Mouse (Mus musculus) hematopoietic stem cell, adult 5-6 weeks (primary cell): ENCODE measurements around the gene Nkx1-2. TPM values are rescaled to one million over a fixed set of nuclear protein-coding genes. Genes with fewer than 3 reads are reported as not detected.

Experiments used
- ATAC-seq, 2 experiments: fragments of 125-278 bp in 1 of 2; replicated peaks in 1 of 2; 2 replicates each; pipeline ENCODE4 v1.8.0; 2016 to 2017; ENCODE audit warnings: inconsistent platforms in 2 of 2, mild to moderate bottlenecking in 2 of 2, moderate number of reproducible peaks in 2 of 2, low read depth in 1 of 2, moderate TSS enrichment in 1 of 2; ENCODE audit not compliant: low FRiP score in 2 of 2, poor library complexity in 2 of 2, severe bottlenecking in 2 of 2, insufficient read depth in 1 of 2, low TSS enrichment in 1 of 2
- total RNA-seq: library from RNA; stranded (forward); fragments of 172-1452, 232-1000 nt; gene quantifications from 2 replicates; pipeline ENCODE4 v1.2.3, GENCODE M21; 2017

The Nkx1-2 gene
- total RNA-seq, 1 experiment from 2014 or later, result not detected

- peak; percentile 91 to 92 for ATAC-seq
Measured at GRCm38 (mm10) chr7:132610468-132611318, 11.3 kb upstream of the Nkx1-2 start, which contains the start of gene Lhpp. Lhpp (plus strand) TSS chr7:132610638.

GRCm38 (mm10) chr7:132608316-132609020 lies 9.0 kb upstream of the Nkx1-2 start:
- no peak for ATAC-seq

DNA sequence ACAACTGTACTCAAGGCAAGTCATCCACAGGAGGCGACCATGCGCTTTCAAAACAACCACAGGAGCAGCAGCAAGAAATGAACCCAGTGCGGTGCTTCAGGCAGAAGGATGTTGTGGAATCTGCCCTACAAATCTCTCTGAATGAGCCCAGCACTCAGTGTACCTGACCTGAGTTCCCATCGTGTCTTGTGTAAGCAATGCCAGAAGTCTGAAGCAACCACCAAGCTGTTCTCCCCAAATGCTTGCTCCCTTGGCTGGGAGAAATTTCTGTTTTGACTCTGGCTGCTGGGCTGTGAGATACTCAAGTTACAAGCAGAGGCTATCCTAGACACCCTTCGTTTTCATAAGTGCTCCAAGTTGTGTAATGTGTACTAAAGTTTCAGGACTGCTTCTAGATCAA lies 6.3 kb upstream of the Nkx1-2 start:
- no peak for ATAC-seq

GRCm38 (mm10) chr7:132604720-132605119 lies 5.3 kb upstream of the Nkx1-2 start:
- no peak for ATAC-seq

GRCm38 (mm10) chr7:132600926-132601325 lies 1.5 kb upstream of the Nkx1-2 start:
- no peak for ATAC-seq

DNA sequence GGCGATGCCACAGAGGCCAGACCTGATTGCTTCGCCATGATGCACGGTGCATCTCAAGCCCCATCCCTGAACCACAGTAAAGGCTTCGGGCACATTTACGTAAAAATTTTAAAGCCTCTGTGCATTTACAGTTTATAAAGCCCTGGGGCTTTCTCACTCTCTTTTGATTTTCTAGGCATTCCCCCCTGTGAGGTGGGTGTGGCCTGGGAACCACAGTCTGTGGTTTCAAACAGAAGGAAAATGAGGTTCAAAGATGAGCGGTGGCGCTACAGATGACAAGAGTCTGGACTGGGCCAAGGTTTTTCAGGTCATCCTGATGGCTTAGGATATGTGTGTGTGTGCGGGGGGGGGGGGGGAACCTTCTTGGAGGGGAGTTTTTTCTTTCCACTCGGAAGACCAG lies 589 bp upstream of the Nkx1-2 start:
- ATAC-seq, result 0 out of 4 replicates have a peak, but pooled peaks have one; percentile 12 to 18

DNA sequence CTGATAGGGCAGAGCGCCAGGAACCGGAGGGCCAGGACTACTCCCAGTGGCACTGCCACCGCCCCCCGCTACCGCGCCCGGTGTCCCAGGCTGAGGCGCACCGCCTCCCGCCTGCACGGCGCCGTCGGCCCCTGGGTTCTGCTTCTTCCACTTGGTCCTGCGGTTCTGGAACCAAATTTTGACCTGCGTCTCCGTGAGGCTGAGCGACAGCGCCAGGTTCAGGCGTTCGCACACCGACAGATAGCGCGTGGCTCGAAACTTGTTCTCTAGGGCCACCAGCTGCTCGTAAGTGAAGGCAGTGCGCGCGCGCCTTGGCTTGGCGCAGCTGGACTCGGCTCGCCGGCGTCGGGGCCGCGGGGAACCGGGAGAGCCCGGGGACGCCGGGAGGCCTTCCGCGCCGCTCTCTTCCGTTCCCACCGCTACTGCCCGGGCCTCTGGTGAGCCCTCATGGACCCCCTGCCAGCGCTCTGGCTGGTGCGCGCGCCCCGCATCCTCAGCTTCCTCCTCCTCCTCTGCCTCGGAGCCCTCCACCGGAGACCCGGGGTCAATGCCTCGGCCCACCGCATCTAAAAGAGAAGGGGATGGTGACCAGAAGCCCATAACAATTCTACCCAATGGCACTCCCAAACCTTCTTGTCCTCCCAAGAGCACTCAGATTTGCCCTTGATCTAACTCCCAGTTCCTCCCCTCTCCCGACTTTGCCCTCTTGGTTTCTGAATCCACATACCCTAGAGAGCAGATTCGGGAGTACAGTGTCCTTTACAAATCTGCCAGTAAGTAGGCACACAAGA lies 2.0 kb downstream of the Nkx1-2 start:
- ATAC-seq, result peak in 1 of 2 experiments; percentile 43; a peak in 1 of 4 replicates

DNA sequence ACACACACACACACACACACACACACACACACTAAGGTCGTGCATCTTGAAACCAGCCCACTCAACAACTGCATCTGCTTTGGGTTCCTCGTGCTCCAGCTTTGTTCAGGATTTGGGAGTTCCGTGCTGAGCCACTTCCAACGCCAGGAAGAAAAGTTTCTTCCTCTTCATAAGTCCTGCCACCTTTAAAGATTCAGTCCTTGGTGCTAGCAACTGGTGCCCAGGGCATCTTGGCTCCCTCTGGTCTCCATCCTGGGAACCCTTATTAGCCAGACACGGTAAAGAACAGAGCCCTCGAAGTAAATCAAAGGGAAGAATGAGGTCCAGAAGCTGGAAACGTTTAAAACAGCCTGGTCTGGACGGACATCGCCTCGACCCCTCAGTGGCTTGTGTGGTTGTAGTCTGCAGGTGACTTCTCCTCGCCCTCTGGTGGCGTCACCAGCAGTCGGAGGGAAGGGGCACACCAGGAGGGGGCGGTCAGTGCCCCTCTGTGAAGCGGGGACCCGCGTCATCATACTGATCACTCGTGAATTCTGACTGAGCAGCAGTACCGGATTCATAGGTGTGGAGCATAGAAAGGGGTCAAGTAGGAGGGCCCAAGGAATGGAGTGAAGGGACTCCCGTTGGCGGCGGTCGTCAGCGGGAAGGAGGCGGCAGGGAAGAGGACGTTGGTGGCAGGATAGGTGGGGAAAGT lies 2.7 kb downstream of the Nkx1-2 start:
- ATAC-seq, result peak in 1 of 2 experiments; percentile 19; a peak in 1 of 4 replicates

- ATAC-seq, result no peak
Measured at GRCm38 (mm10) chr7:132595787-132596186, 3.6 kb downstream of the Nkx1-2 start.

DNA sequence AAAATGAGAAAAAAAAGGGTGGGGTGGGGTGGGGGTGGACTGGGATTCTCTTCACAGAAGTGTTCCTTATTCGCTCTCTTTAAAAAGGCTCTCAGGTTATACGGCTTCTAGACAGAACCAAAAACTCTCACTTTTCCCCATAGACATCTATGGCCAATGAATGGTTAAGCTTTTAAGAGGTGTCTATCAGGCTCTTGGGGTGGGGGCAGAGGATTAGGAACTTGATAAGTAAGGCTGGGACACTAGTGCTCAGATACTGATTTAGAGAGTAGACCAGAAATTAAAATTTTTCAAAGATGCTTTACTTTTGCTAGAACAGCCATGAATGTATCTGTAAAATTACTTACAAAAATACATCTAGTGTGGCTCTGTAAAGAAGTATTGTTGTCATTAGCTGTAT lies 5.1 kb downstream of the Nkx1-2 start:
- ATAC-seq, result no peak

DNA sequence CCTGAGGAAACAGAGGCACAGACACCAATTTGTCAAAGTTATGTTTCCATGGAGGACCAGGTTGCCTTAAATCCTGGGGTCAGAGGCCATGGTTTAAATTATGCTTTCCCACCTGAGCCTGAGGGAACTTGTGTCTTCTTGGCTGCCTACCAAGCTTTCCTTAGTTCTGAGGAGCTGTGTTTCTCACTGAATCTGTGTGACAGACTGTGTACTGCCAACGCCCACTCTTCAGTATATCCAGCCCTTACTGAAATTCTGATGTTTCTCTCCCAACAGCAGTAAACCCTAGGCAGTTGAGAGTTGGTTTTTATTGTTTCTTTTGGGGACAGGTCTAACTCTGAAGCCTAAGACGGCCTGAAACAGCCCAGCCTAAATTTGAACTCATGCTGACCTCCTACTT lies 5.7 kb downstream of the Nkx1-2 start:
- no peak for ATAC-seq

GRCm38 (mm10) chr7:132589610-132590009 lies 9.8 kb downstream of the Nkx1-2 start:
- no peak for ATAC-seq

- ATAC-seq, result no peak
Measured at GRCm38 (mm10) chr7:132587167-132587566, 12.3 kb downstream of the Nkx1-2 start.

DNA sequence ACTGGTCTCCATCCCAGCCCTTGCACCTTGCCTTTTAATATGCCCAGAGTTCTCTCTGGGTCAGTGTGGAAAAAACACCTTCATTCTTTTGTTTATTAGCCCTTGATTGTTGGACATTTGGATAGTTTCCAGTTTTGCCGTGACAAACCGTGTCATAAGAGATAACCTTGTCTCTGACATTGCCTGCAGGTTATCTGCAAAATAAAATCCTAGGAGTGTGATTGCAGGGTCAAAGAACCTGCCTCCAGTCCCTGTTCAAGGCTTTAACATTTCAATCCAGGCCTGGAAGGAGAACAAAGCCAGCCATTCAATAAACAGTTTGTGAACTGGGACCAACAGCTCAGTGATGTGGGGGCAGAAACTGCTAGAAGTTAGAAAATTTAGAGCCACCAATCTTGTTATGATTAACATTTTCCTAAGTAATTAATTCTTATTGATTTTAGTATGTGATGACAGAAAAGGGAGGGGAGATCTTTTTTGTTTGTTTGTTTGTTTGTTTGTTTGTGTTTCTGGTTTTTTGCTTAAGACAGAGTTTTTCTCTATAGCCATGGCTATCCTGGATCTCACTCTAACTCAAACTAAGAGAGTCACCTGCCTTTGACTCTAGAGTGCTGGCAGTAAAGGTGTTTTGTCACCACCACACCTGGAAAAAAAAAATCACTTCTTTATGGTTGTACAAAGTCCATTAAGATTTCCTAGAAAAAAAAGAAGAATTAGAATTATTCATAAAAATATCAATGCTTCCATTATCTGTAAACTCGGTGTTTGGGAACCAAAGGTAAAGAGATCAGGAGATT lies 13.5 kb downstream of the Nkx1-2 start:
- ATAC-seq, result no peak

DNA sequence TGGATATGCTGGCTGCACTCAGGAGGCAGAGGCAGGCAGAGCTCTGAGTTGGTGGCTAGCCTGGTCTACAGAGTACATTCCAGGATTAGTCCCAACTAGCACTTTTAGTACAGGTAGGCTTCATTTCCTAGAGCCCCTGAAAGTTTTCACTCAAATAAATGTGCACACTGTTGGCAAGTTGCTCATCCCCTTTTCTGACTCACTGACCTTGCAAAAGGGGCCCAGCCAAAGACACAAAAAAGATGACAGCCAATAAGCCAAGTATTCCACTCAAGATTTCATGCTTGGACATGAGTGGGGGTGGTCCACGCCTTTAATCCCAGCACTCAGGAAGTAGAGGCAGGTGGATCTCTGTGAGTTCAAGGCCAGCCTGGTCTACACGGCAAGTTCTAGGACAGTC lies 18.0 kb downstream of the Nkx1-2 start:
- no peak for ATAC-seq

- ATAC-seq, result no peak
Measured at GRCm38 (mm10) chr7:132580511-132580910, 18.9 kb downstream of the Nkx1-2 start.
